Comparison of ENCODE assay signal across 10 mouse cellular contexts in the genomic region with DNA sequence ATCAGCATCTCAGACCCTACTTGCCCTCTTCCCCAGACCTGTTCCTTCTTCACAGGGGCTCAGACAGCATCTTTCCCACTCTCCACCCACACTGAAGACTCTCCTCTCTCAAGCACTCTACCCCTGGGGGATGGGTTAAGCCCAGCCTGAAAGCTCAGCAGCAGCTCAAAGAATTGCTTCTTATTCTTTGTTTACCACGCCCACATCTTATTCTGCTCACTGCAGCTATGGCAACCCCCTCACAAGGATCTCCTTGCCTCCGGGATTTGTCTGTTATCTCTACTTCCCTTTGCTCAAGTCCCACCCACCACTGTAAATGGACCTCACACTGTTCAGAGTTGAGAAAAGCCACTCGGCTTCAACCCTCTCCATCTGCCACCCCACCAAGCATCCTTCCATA. TPM values are rescaled to one million over a fixed set of nuclear protein-coding genes. Genes with fewer than 3 reads are reported as not detected.
DNase-seq lines count a peak whose midpoint lies in the region; ATAC-seq and TF ChIP-seq lines count a peak whose summit lies in the region.
"Had no signal": no experiment of that assay in that cellular context is flagged by ENCODE, and none has a peak within 500 bp of the region (broad histone marks: within the 10 kb centered on the region; RNA-seq: fewer than 3 reads in every experiment).

No protein-coding gene starts in this region.

- no peak for TF ChIP-seq POLR2A in thymus, adult 2 months (IDR thresholded peaks at IDR 0.05; ENCODE audit: control insufficient read depth, extremely low read depth, insufficient read depth, low read length, poor library complexity)

- no peak for DNase-seq in intestine, embryonic 14.5 days (ENCODE audit: low spot score)
- DNase-seq in c-Kit-positive CD71-negative TER-119-negative erythroid progenitor cells, embryonic 14.5 days (ENCODE audit: low read depth) = peak; percentile 16
- peak; percentile 13 to 22 for DNase-seq in frontal cortex, postnatal 36 days (ENCODE audit: low spot score in 2 of 2)
- DNase-seq in thymus, adult 2 months = no peak
- no peak for DNase-seq in heart, postnatal 36 days
- no peak for DNase-seq in retina, postnatal 1 day
- DNase-seq: kidney, postnatal 25 days; lung, postnatal 10 days had no signal

- ATAC-seq in intestine, embryonic 14.5 days (replicated peaks; ENCODE audit: low FRiP score, low TSS enrichment, low read depth) = peak; percentile 53; the same call in 1 of the 2 replicates
- no peak for ATAC-seq in intestine, postnatal 0 days
- 0 out of 2 replicates have a peak, but pooled peaks have one; percentile 28 for ATAC-seq in midbrain, embryonic 16.5 days

- H3K27ac ChIP-seq in intestine, embryonic 14.5 days (ENCODE audit: low read depth) = no peak overlapping the region
- no peak overlapping the region for H3K27ac ChIP-seq in intestine, postnatal 0 days (ENCODE audit: low read depth, low read length)
- no peak overlapping the region for H3K27ac ChIP-seq in midbrain, embryonic 16.5 days (ENCODE audit: low read length)
- no peak overlapping the region for H3K27ac ChIP-seq in thymus, adult 2 months (ENCODE audit: control insufficient read depth, insufficient read depth, low read length)

- no peak overlapping the region for H3K9ac ChIP-seq in intestine, embryonic 14.5 days (ENCODE audit: low read length)
- H3K9ac ChIP-seq in intestine, postnatal 0 days (ENCODE audit: low read depth, low read length) = no peak overlapping the region
- no peak overlapping the region for H3K9ac ChIP-seq in midbrain, embryonic 16.5 days (ENCODE audit: low read depth, low read length)

- H3K36me3 ChIP-seq in intestine, embryonic 14.5 days (ENCODE audit: control insufficient read depth, insufficient read depth, low read length) = no peaks in the 10 kb centered on the region
- no peaks in the 10 kb centered on the region for H3K36me3 ChIP-seq in intestine, postnatal 0 days (ENCODE audit: control insufficient read depth, insufficient read depth)
- no peaks in the 10 kb centered on the region for H3K36me3 ChIP-seq in midbrain, embryonic 16.5 days (ENCODE audit: control insufficient read depth, insufficient read depth, low read length)
- H3K36me3 ChIP-seq in thymus, adult 2 months (ENCODE audit: control insufficient read depth, insufficient read depth, low read length) = no peaks in the 10 kb centered on the region

- 22% methylated on average over 3 of the region's 3 CpGs for WGBS in intestine, embryonic 14.5 days
- 15% methylated on average over 3 of the region's 3 CpGs for WGBS in intestine, postnatal 0 days
- 2% methylated on average over 3 of the region's 3 CpGs for WGBS in midbrain, embryonic 16.5 days
- WGBS in thymus, adult 2 months = 53% methylated on average over 3 of the region's 3 CpGs

- TF ChIP-seq CTCF in intestine, postnatal 0 days (IDR thresholded peaks at IDR 0.05; ENCODE audit: low read depth) = no peak
- no peak for TF ChIP-seq CTCF in thymus, adult 2 months (IDR thresholded peaks at IDR 0.05; ENCODE audit: borderline replicate concordance, control insufficient read depth, extremely low read depth, insufficient read depth, low read length, poor library complexity)

- H3K4me3 ChIP-seq in intestine, embryonic 14.5 days (ENCODE audit: low read depth, low read length) = no peak overlapping the region
- H3K4me3 ChIP-seq in intestine, postnatal 0 days (ENCODE audit: low read depth, low read length) = no peak overlapping the region
- H3K4me3 ChIP-seq in midbrain, embryonic 16.5 days (ENCODE audit: low read depth, low read length) = no peak overlapping the region
- no peak overlapping the region for H3K4me3 ChIP-seq in thymus, adult 2 months (ENCODE audit: control insufficient read depth, insufficient read depth, low read length)

- H3K9me3 ChIP-seq in intestine, embryonic 14.5 days (ENCODE audit: control insufficient read depth, low read length) = no peaks in the 10 kb centered on the region
- no peaks in the 10 kb centered on the region for H3K9me3 ChIP-seq in intestine, postnatal 0 days (ENCODE audit: control insufficient read depth)
- no peaks in the 10 kb centered on the region for H3K9me3 ChIP-seq in midbrain, embryonic 16.5 days (replicated peaks; ENCODE audit: control insufficient read depth, low read length, poor library complexity, severe bottlenecking)

- H3K4me2 ChIP-seq in intestine, embryonic 14.5 days (ENCODE audit: low read length) = no peak overlapping the region
- H3K4me2 ChIP-seq in intestine, postnatal 0 days (replicated peaks; ENCODE audit: low read depth) = no peak overlapping the region
- H3K4me2 ChIP-seq in midbrain, embryonic 16.5 days (ENCODE audit: low read length) = no peak overlapping the region

- H3K27me3 ChIP-seq in intestine, embryonic 14.5 days (replicated peaks; ENCODE audit: control insufficient read depth, insufficient read depth, low read length) = no peaks in the 10 kb centered on the region
- H3K27me3 ChIP-seq in intestine, postnatal 0 days (replicated peaks; ENCODE audit: control insufficient read depth, insufficient read depth, low read length) = no peaks in the 10 kb centered on the region
- H3K27me3 ChIP-seq in midbrain, embryonic 16.5 days (ENCODE audit: control insufficient read depth, insufficient read depth, low read depth, low read length) = no peaks in the 10 kb centered on the region
- no peaks in the 10 kb centered on the region for H3K27me3 ChIP-seq in thymus, adult 2 months (ENCODE audit: control insufficient read depth, insufficient read depth, low read length)

- 0 out of 2 replicates have a peak, but pooled peaks cover 7% of the 10 kb centered on the region for H3K4me1 ChIP-seq in intestine, embryonic 14.5 days (replicated peaks; ENCODE audit: control insufficient read depth, insufficient read depth, low read length)
- H3K4me1 ChIP-seq in intestine, postnatal 0 days (replicated peaks; ENCODE audit: control insufficient read depth, insufficient read depth, low read length) = no peaks in the 10 kb centered on the region
- H3K4me1 ChIP-seq in midbrain, embryonic 16.5 days (ENCODE audit: control insufficient read depth, insufficient read depth, low read length) = peaks cover 5% of the 10 kb centered on the region
- peaks cover 23% of the 10 kb centered on the region for H3K4me1 ChIP-seq in thymus, adult 2 months (replicated peaks; ENCODE audit: control insufficient read depth, insufficient read depth, low read length)

- intact Hi-C loops in heart, postnatal 36 days (cut with DNase I) = no loop called here

RNA-seq across cellular contexts. Expression of gene Rreb1, which starts 28.7 kb away (rescaled TPM):
- polyA plus RNA-seq in intestine, embryonic 14.5 days (2014; fragmentation: Nextera tagmentation; extraction: Ambion mirVana) = 20.2 and 20.3 TPM in 2 replicates
- 9.6 and 10.6 TPM in 2 replicates for polyA plus RNA-seq in intestine, postnatal 0 days (2015; fragmentation: Nextera tagmentation; extraction: Ambion mirVana)
- 2.6 and 3.0 TPM in 2 replicates for polyA plus RNA-seq in midbrain, embryonic 16.5 days (2015; fragmentation: Nextera tagmentation; extraction: Ambion mirVana)
- 37.5 and 46.9 TPM in 2 replicates for polyA plus RNA-seq in thymus, adult 2 months (2012; rRNA removed)
- 10 to 100 TPM; 41.7 to 51.5 TPM for total RNA-seq in heart, postnatal 36 days (2021)

Comparison
In these comparisons a context has a peak if more than half of its experiments do, and no peak if none do; other contexts are left out.
1. DNase-seq: peak in c-Kit-positive CD71-negative TER-119-negative erythroid progenitor cells, embryonic 14.5 days (single experiment) and frontal cortex, postnatal 36 days (2 of 2); none in intestine, embryonic 14.5 days (single experiment), thymus, adult 2 months (single experiment), heart, postnatal 36 days (0 of 2) and retina, postnatal 1 day (single experiment).